Mouse (Mus musculus) neutrophil, adult 83 days (primary cell): ENCODE measurements around the gene Adam26b. TPM values are rescaled to one million over a fixed set of nuclear protein-coding genes. Genes with fewer than 3 reads are reported as not detected.

Source experiments
- total RNA-seq, 2 experiments: library from RNA; stranded (reverse); gene quantifications; one replicate each; pipeline ENCODE4 v1.2.4; 2023

The Adam26b gene
- not detected for total RNA-seq

GRCm38 (mm10) chr8:43528006-43528405, at the start of gene Adam26b:
Gene Adam26b (minus strand): TSS chr8:43528106.

DNA sequence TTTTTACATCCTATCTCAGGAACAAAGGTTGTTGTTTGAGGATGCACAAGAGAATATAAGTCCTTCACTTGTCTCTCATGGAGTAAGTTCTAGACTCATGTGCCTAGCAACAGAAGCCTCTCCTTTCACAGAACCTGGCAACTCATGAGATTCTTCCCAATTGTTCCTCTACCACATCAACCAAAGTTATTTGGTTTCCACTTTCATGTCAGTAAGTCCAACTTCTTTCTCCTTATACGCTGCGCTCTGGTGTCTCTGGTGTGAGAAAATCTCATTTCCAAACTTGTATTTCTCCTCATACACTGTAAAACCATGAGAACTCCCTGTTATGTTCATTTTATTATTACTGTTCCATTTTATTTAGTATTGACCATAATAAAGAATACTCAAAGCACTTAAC, 48.7 kb upstream of the Adam26b start, which contains the start of gene Adam26a:
Gene Adam26a, minus strand, starts transcription at position 101 of the 400 bp plus-strand sequence.

Other genes with a start within 250 kb of the Adam26b start
- gene Zfp42, start 221.1 kb downstream of the Adam26b start, total RNA-seq: not detected
- not detected for gene Adam26a, start 48.6 kb upstream of the Adam26b start, total RNA-seq
- gene Gm5346, start 99.2 kb upstream of the Adam26b start, total RNA-seq: not detected
- gene Adam34, start 181.9 kb upstream of the Adam26b start, total RNA-seq: not detected